ENCODE assay signal across 8 mouse cellular contexts in the genomic region with DNA sequence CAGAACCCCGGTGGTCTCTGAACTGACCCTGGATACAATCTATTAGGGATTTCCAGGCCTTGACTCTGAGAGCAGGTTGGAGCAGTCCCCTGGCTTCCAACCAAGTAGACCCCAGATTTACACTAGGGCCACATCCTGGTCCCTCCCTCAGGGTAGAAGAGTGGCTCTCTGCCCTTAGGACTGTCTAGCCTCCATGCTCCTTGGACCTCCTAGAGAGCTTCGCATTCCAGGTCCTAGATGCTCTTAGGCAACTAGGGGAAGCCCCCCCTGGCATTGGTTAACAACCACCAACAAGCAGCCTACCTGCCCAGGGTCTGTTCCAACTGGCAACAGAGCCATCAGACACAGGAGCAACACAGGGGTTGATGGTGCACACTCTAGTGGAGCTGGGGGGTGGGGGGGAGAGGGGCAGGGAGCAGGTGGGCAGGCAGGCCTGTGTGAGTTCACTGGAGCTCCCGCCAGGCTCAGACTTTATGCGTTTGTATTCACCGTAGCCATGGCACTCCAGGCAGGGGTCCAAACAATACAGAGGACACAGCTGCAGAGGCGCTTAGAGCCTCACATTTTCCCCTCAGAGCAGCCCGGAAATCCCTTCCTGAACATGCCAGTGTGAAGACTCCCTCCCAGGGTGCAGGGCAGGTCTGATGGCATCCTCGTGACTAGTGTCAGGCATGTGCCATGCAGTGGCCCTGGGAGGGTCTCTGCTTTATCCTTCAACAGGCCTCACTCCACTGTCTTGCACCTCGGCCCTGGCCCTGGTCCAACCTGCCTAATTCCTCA. TPM values are rescaled to one million over a fixed set of nuclear protein-coding genes. Genes with fewer than 3 reads are reported as not detected.
DNase-seq lines count a peak whose midpoint lies in the region; ATAC-seq and TF ChIP-seq lines count a peak whose summit lies in the region.

No protein-coding gene starts in this region.

- TF ChIP-seq EP300 in heart, postnatal 0 days (IDR thresholded peaks at IDR 0.05; ENCODE audit: low read depth) = 0 out of 2 replicates have a peak, but pooled peaks have one; percentile 30

- no peaks in the 10 kb centered on the region for H3K9me3 ChIP-seq in forebrain, embryonic 13.5 days (replicated peaks)
- no peaks in the 10 kb centered on the region for H3K9me3 ChIP-seq in heart, postnatal 0 days (replicated peaks; ENCODE audit: control insufficient read depth, low read length)
- H3K9me3 ChIP-seq in limb, embryonic 11.5 days (ENCODE audit: control insufficient read depth, low read length) = no peaks in the 10 kb centered on the region

- no peak overlapping the region; the same call in 1 of the 2 replicates for H3K4me2 ChIP-seq in forebrain, embryonic 13.5 days
- H3K4me2 ChIP-seq in heart, postnatal 0 days (ENCODE audit: low read depth, low read length) = no peak overlapping the region
- no peak overlapping the region for H3K4me2 ChIP-seq in limb, embryonic 11.5 days (ENCODE audit: low read depth, severe bottlenecking)

- no peak for TF ChIP-seq CTCF in heart, postnatal 0 days (IDR thresholded peaks at IDR 0.05; ENCODE audit: low read depth)

- ATAC-seq in forebrain, embryonic 13.5 days = peak; percentile 81
- peak; percentile 95 for ATAC-seq in heart, postnatal 0 days (ENCODE audit: insufficient read depth, low read depth)
- 0 out of 2 replicates have a peak, but pooled peaks have one; percentile 69 for ATAC-seq in limb, embryonic 11.5 days (ENCODE audit: insufficient number of reproducible peaks, low FRiP score, low TSS enrichment, low read depth)
- no peak for ATAC-seq in cerebellum, adult (ENCODE audit: insufficient number of reproducible peaks, low FRiP score, low TSS enrichment)

- H3K36me3 ChIP-seq in forebrain, embryonic 13.5 days (ENCODE audit: poor library complexity, severe bottlenecking) = no peaks in the 10 kb centered on the region
- H3K36me3 ChIP-seq in heart, postnatal 0 days (replicated peaks; ENCODE audit: control insufficient read depth, insufficient read depth, low read length) = no peaks in the 10 kb centered on the region
- no peaks in the 10 kb centered on the region for H3K36me3 ChIP-seq in limb, embryonic 11.5 days (ENCODE audit: control insufficient read depth, insufficient read depth, low read length)

- H3K9ac ChIP-seq in forebrain, embryonic 13.5 days = no peak overlapping the region
- H3K9ac ChIP-seq in heart, postnatal 0 days (replicated peaks; ENCODE audit: low read depth, low read length) = no peak overlapping the region
- no peak overlapping the region for H3K9ac ChIP-seq in limb, embryonic 11.5 days (ENCODE audit: low read length)

- H3K4me1 ChIP-seq in forebrain, embryonic 13.5 days = peaks cover 55% of the 10 kb centered on the region
- peaks cover 17% of the 10 kb centered on the region for H3K4me1 ChIP-seq in heart, postnatal 0 days (ENCODE audit: control insufficient read depth, insufficient read depth)
- 0 out of 2 replicates have a peak, but pooled peaks cover 7% of the 10 kb centered on the region for H3K4me1 ChIP-seq in limb, embryonic 11.5 days (ENCODE audit: control insufficient read depth, insufficient read depth, low read length)

- DNase-seq in left cerebral cortex, postnatal 10 days (ENCODE audit: extremely low spot score in 1 of 2, low spot score in 2 of 2) = peak; percentile 27 to 77
- DNase-seq in left cerebral cortex, adult 9 months (ENCODE audit: low spot score in 2 of 2) = no peak
- DNase-seq in heart, postnatal 0 days (ENCODE audit: low spot score) = peak; percentile 88
- peak; percentile 60 for DNase-seq in limb, embryonic 11.5 days (ENCODE audit: low spot score)
- peak; percentile 25 for DNase-seq in retina, postnatal 7 days (ENCODE audit: low read depth, low spot score)
- DNase-seq in frontal cortex, adult 2 months (ENCODE audit: extremely low spot score in 1 of 2, low spot score in 1 of 2) = no peak

- no peaks in the 10 kb centered on the region for H3K27me3 ChIP-seq in forebrain, embryonic 13.5 days
- no peaks in the 10 kb centered on the region for H3K27me3 ChIP-seq in heart, postnatal 0 days (ENCODE audit: control insufficient read depth, insufficient read depth, low read length)
- H3K27me3 ChIP-seq in limb, embryonic 11.5 days (ENCODE audit: control insufficient read depth, insufficient read depth, low read length) = no peaks in the 10 kb centered on the region

- no peak overlapping the region for H3K4me3 ChIP-seq in forebrain, embryonic 13.5 days
- no peak overlapping the region for H3K4me3 ChIP-seq in heart, postnatal 0 days (ENCODE audit: low read depth, low read length)
- no peak overlapping the region for H3K4me3 ChIP-seq in limb, embryonic 11.5 days (ENCODE audit: low read depth, low read length)

- 19% methylated on average over 9 of the region's 9 CpGs for WGBS in forebrain, embryonic 13.5 days
- WGBS in heart, postnatal 0 days = 26% methylated on average over 9 of the region's 9 CpGs
- WGBS in limb, embryonic 11.5 days = 63% methylated on average over 9 of the region's 9 CpGs

- intact Hi-C loops in left cerebral cortex, postnatal 10 days (cut with DNase I) = no loop called here

- peak overlapping the region; percentile 64 for H3K27ac ChIP-seq in forebrain, embryonic 13.5 days
- H3K27ac ChIP-seq in heart, postnatal 0 days (ENCODE audit: low read depth) = peak overlapping the region; percentile 71
- 0 out of 2 replicates have a peak overlapping the region, but pooled peaks have one; percentile 10 for H3K27ac ChIP-seq in limb, embryonic 11.5 days (replicated peaks; ENCODE audit: low read depth, low read length)

RNA-seq across cellular contexts. Expression of a gene that starts 46.8 kb away (rescaled TPM):
- 10 to 100 TPM in 1 of 2 experiments, 1 to 10 TPM in 1; 8.7 to 11.6 TPM for total RNA-seq in left cerebral cortex, postnatal 10 days (2021)
- 47.0 and 55.1 TPM in 2 replicates for polyA plus RNA-seq in forebrain, embryonic 13.5 days (2015; fragmentation: Nextera tagmentation; extraction: Ambion mirVana)
- 36.4 and 72.4 TPM in 2 replicates for total RNA-seq in heart, postnatal 0 days (2014; rRNA removed; ENCODE audit: low replicate concordance)
- 31.8 and 32.5 TPM in 2 replicates for polyA plus RNA-seq in heart, postnatal 0 days (2015; fragmentation: Nextera tagmentation; extraction: Ambion mirVana)
- polyA plus RNA-seq in limb, embryonic 11.5 days (2014; fragmentation: Nextera tagmentation; extraction: Ambion mirVana) = 44.5 and 45.8 TPM in 2 replicates
- polyA plus RNA-seq in frontal cortex, adult 2 months (2012; rRNA removed) = 9.1 and 11.9 TPM in 2 replicates

Comparison
In these comparisons a context has a peak if more than half of its experiments do, and no peak if none do; other contexts are left out.
1. DNase-seq: peak in left cerebral cortex, postnatal 10 days (2 of 2), heart, postnatal 0 days (single experiment), limb, embryonic 11.5 days (single experiment) and retina, postnatal 7 days (single experiment); none in left cerebral cortex, adult 9 months (0 of 2) and frontal cortex, adult 2 months (0 of 2).
2. H3K27ac ChIP-seq: peak in every context shown above with its lines; median percentile 71 in heart, postnatal 0 days; 64 in forebrain, embryonic 13.5 days; 10 in limb, embryonic 11.5 days.